Mouse (Mus musculus): ENCODE measurements around the gene Suox.
"Not testable (repeated sequence)": the region's sequence is repeated elsewhere in the genome, so short reads cannot be mapped to it uniquely, and the experiment has no call there.

The Suox gene

DNA sequence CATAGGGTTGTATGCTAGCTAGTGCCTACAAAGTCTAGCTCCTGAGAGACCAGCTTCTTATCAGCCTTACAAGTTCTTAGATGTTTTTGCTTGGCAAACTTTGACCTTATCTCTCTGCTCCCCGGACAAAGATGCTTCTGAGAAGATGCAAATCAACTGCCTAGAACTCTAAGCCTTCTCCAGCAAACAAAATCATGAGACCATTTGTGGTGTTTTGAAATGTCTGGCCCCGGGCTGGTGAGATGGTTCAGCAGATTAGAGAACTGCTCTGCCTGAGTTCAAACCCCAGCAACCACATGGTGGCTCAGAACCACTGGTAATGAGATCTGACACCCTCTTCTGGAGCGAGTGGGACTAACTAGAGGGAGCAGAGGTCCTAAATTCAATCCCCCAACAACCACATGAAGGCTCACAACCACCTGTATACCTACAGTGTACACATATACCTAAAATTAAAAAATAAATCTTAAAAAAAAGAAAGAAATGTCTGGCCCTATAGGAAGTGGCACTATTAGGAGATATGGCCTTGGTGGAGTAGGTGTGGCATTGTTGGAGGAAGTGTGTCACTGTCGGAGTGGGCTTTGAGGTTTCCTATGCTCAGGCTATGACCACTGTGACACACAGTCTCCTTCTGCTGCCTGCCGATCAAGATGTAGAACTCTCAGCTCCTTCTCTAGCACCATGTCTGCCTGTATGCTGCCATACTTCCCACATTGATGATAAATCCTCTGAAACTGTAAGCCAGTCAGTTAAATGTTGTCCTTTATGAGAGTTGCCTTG is 10.2 kb downstream of the Suox start:
- no peak for DNase-seq

DNA sequence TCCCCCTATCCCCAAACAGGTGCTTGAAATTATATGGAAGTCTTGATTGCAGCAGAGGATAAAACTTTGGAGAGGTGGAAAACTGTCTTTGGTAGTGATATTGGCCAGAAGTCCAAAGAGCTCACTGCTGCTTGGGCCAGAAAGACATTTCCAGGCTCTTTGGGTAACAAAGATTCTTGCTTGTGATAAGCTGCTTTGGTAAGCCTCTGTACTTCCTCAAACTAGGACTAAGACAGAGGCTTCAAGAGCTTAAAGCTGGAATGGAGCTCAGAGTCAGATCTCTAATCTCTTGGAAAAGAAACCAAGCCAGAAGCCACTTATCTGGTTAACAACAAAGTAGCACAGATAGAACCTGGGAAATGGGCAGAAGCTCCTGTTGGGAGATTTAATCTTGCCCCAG is 11.4 kb downstream of the Suox start:
- no peak for DNase-seq

DNA sequence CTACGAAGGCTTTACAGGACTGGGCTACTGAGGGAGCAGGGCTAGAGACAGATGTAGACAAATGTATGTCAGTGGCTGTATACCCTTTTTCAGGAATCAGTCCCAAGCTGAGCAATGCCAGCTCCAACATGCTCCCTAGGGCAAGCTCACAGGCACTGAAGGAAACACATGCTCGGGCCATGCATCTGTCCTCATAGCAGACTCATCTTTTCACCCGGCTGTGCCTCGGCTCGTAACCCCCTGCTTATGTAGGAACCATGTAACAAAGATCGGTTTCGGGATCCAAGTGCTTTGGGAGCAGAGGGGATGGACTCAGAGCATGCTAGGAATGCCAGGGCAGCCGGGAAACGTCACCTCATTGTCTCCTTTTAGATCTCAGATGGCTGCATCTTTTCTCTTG is 14.4 kb downstream of the Suox start:
- DNase-seq: no peak

DNA sequence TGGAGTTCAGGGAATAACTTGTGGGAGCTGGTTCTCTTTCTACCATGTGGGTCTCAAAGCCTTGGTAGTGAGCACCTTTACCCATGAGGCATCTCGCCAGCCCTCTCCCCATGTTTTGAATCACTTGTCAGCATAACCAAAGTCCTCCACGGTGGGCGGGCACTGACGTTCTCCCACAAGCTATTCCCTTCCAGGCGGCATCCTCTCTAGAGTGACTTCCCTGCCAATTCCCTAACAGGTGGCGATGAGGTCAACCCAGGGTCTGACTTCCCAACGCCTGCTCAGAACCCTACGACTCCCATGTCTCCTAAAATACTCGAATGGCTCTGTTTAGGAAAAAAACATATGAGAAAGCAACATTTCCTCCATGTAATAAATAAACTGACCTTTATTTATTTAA is 16.0 kb downstream of the Suox start:
- DNase-seq: no peak

DNA sequence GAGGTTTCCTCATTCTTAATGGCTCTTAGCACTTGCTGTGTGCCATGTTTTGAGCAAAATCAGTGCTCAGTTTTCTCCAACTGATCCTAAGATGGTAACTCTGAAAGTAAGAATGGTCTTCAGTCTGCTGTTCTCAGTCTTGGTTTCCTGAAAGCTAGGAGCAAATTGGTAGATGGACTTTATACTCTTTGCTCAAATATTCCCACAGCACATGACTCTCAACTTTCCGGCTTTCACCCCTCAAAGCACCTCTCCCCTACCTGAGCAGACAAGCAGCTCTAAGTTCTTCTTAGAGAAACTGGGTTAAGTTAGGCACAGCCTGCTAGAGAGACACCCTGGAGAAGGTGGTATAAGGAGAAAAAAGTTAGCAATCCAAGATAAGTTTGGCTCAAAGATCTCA is 17.1 kb downstream of the Suox start:
- DNase-seq: no peak

DNA sequence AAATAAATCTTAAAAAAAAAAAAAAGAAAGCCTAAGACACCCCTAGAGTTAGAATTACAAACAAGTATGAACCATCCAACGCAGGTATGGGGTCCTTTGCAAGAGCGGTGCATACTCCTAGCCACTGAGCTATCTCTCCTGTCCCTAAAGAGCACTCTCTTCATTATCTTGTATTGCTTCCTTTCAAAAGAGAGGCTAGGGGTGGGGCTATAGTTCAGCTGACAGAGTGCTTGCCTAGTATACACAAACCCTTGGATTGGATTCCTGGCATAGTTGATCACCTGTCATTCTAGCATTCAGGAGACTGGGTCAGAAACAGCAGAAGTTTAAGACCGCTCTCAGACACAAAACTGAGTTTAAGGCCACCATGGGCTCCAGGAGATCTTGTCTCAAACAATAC is 18.6 kb downstream of the Suox start:
- no peak for DNase-seq

DNA sequence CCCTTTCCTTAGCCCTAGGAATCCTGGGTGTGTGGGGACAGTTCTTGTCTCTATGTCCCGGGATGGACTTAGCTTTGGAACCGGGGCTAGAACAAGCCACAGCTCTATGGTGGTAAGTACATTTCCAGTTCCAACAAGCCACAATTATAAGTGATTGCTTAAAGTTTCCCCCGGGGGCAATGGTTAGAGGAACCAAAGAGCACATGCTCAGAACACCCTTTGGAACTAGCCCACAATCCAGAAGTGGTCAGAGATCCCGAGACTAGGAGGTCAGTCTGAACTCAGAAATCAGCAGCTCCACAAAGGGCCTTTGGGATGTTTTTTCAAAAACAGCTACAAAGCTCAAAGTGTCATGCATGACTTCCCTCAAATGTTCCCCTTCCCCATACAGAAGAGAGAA is 20.0 kb downstream of the Suox start:
- no peak for DNase-seq

DNA sequence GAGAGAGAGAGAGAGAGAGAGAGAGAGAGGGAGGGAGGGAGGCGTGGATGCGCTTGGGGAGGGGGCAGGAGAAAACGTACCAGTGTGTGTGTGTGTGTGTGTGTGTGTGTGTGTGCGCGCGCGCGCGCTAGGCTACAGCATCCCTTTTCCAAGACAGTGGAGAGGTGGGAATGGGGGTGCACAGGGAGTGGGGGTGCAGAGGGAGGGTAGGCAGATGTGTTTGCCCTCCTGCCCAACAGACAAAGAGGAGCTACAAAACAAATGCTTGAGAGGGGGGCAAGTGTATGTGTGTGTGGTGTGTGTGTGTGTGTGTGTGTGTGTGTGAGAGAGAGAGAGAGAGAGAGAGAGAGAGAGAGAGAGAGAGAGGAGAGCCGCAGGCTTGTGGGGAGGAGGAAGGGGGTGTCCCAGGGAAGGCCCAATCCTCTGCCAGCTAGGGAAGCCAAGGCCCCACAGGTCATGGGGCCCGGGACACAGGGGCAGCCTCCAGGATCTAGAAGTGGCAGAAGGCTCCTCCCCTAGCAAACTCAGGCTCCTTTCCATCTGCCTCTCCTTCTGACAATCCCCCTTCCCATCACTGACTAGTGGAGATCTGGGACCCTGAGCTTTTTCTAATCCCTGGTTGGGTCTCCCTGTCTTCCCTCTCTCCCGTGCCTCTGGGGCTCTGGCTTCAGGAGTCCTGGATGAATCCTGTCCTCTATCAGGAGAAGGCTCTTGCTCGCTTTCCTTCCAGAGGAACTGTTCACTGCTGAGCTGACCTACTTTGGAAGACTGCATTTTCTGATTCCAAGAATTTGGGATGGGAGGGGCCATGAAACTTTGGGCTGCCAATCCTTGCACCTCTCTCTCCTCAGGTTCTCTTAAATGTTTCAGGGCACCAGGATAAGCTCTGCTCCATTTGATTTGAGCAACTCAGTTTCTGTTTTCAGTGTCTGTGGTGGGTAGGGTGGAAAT is 27.5 kb downstream of the Suox start:
- DNase-seq: peak; percentile 52

DNA sequence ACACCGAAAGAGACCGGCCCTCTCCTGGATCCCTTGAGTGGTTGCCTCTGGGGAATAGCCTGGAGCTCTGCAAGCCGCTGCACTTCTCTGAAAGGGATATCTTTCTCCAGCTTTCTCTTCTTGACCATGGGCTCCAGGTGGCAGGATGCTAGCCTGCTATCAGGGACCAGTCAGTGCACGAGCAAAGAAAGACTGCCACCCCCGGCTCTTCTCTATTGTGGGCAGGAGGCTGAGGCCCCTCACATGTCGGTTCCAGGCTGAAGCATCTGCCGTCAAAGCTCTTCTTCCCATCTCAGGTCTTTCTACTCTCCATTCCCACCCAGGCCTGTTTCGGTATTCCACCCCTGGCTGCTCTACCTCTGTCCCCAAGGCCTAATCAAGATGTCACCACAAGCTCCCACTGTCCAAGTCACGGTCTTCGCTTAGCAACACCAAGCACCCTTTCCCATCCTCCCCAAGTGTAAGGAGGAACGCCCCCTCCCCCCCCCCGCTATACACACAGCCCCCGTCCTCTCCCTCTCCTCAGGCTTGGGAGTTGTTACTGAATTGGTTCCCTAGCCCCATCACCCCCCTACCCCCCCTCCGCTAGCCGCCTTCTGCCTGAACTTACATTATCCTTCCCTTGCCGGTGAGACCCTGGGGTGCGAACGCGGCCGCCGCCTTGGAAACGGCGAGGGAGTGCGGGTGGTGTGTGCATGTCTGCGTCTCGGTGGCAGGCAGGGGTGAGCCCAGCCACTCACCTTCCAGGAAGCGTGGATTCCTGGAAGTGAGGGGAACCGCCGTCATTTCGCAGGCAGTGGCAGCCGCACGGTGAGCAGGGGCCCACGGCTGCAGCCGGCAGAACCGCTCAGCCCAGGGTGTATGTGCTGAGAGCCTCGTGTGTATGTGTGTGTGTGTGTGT is 28.5 kb downstream of the Suox start, which contains the start of gene Ikzf4:
TSS of gene Ikzf4 (minus strand) at position 881 of the 901 bp plus-strand sequence.
- DNase-seq: peak; percentile 56

DNA sequence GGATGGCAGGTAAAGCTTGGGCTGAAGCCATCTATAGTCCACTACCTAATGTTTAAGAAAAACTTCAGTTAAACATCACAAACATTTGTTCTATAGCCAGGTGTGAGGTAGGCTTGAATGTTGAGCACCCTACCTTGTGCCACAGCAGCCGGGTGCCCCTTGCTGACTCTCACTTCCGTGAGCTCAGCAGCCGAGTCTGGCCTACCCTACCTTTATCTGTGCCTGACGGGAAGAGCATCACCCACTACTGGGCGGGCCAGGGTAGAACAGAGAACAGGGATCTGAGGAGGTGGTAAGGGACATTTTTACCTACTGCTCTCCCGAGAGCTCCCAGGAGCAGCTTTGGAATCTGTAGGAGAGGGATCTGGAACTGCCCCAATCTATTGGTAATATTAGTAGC is 31.1 kb downstream of the Suox start:
- DNase-seq: no peak

DNA sequence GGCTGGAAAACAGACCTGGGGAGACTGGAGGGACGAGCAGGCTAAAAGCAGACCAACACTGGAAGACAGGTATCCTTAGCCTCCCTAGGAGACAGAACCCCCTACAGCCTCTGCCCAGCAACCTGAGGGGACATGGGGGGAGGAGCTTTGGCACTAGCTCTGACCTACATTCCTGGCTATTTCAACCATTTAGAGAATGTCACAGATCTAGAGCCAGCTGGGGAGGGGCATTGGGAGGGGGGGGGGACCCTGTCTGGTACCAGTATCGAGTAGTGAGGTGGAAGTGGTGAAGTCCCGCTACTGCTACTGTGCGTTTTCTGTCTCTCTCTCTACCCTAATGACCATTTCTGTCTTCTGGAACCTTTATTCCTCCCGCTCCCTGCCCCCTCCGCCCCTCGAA is 32.0 kb downstream of the Suox start:
- no peak for DNase-seq

DNA sequence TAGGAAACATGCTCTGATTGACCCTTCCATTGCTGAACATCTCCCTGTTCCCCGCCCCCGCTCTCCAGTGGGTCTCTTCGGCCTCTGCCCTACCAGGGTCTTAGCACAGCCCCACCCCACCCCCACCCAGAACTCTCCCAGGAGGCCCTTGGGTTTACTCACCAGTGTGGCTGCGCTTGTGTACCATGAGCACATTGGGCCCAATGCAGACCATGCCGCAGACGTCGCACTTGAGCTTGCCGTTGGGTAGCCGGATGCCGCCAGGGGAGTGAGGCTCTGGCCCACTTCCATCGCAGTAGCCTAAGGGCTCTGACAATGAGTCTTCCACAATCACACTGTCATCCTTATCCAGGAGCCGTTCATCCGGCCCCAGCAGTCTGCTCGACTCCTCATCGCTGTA is 33.0 kb downstream of the Suox start:
- no peak for DNase-seq

DNA sequence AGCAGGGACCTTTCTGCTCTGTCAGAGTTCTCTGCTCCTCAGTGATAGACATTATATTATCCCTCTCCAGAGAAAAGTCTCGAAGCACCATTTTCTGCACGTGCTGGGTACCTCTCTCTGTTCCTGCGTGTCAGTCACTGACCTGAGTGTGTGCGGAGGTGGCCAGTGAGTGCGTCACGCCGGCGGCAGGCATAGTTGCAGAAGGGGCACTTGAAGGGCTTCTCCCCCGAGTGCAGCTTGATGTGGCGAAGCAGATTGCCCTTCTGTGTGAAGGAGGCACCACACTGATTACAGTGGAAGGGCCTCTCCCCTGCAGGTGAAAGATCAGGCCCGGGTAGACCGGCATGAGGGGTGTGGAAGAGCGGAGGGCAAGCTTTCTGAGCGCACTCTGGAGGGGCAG is 33.9 kb downstream of the Suox start:
- DNase-seq: no peak

DNA sequence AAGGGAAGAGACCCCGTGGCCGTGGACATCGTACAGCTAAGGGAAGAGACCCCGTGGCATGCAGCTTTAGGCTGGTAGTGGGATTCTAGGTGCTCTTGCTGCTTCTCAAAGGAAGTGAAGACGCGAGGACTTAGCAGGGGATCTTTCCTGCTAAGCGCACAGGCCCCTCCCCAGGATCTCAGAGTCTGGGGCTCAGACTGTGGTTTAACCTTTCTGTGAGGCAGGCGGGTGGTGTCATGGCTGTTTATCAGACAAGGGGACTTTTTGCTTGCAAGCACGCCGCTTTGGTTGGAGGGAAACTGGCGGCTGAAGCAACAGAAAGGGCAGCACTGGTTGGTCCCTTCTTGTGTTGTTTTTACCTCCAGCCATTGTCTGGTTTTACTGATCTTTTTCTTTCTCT is 36.9 kb downstream of the Suox start:
- no peak for DNase-seq

DNA sequence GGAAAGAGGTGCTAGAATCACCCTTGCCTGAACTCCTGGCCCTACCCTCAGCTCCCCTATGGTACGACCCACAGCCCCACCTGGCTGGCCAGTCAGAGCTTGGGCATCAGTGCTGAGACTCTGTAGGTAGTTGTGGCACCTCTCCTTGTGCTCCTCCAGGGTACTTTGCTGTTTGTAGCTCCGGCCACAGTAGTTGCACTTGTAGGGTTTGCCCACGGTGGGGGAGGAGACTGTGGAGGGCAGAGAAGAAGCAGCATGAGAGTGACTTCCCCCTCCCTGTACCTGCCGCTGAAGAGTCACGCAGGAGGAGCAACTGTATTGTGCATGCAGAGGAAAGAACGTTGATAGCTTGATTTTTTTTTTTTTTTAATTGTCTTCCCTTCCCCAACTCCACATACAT is 37.3 kb downstream of the Suox start:
- no peak for DNase-seq

DNA sequence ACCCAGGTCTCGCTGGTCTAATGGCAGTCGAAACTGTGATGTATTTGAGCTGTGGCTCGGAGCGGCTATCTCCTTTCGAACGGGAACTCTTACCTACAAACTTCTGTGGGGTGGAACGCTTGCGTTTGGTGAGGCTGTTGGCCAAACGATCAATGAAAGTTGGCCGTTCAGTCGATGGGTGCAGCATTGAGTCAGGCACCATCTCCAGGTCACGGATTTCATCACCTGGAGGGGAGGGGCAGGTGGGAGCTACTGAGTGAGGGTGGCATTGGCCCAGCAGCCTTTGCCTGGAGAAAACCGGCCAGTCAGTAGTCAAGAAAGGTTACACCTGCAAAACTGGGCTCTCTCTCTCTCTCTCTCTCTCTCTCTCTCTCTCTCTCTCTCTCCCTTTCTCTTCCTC is 38.2 kb downstream of the Suox start:
- DNase-seq: no peak

DNA sequence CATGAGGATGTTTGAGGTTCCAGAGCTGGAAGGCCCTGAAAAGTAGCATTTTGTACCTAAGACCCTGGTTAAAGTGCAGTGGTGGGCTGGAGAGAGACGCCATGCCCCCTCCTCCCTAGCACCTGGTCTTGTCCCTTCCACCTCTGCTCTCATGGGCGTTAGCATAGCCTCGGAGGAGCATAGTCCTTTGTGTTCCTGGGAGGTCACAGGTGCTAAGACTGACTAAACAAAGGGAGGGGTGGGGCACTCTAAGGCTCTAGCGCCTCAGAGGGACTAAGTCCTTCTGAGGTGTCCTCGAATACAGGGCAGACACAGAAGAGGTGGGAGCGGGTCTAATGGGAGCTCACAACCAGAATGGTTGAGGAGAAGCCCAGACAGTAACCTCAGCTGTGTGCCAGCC is 42.3 kb downstream of the Suox start:
- no peak for DNase-seq

DNA sequence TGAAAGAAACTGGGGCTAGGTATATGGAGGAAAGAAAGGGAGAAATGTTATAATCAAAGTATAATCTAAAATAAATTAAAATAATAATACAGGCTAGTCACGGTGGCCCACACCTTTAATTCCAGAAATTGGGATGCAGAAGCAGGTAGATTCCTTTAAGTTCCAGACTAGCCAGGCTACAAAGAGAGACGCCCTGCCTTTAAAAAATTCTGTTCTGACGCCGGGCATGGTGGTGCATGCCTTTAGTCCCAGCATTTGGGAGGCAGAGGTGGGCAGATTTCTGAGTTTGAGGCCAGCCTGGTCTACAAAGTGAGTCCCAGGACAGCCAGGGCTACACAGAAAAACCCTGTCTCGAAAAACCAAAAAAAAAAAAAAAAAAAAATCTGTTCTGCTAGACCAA is 43.6 kb downstream of the Suox start:
- not testable (repeated sequence) for DNase-seq

DNA sequence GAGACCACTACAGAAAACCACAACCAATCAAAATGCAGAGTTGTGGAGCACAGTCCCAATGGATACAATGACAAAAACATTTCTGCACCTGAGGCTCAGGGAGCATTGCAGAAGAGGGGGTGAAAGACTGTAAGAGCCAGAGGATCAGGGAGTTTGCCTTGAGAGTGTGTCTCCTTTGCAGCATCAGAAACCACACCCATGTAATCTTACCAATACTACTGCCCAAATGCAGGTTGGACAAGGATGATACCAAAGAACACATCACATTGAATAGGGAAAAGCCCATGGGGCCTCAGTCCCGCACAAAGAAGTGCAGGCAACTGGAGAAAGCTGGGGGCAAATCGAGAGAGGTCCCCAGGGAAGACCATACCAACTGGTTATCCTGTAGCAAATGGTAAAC is 44.1 kb downstream of the Suox start:
- no peak for DNase-seq

DNA sequence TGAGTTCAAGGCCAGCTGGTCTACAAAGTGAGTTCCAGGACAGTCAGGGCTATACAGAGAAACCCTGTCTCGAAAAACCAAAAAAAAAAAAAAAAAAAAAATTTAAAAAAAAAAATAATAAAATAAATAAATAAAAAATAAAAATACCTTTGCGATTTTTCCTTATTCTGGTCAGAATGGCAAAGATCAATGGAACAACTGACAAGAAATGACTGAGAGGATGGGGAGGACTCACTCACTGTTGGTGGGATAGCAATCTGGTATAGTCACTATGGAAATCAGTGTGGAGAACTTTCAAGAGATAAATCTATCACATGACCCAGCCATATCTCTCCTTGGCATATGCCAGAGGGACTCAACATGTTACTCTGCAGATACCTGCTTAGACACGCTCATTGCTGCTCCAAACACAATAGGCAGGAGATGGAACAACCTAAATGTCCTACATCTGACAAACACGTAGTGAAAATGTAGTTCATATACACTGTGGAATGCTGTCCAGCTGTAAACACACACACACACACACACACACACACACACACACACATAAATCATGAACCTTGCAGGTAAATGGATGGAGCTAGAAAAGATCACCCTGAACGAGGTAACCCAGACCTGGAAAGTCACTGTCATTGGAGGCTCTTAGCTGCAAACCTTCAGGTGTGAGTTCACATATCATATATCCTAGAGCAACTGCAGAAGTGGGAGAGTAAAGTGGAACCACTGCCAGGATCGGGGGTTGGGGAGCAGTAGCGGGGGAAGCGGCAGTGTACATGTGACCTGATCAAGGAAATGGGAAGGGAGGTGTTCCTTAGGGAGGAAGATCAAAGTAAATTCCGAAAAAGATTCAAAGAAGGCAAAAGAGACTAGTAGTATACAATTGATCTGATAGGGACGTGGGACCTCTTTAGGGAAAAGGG is 46.2 kb downstream of the Suox start:
- peak; percentile 58 for DNase-seq

DNA sequence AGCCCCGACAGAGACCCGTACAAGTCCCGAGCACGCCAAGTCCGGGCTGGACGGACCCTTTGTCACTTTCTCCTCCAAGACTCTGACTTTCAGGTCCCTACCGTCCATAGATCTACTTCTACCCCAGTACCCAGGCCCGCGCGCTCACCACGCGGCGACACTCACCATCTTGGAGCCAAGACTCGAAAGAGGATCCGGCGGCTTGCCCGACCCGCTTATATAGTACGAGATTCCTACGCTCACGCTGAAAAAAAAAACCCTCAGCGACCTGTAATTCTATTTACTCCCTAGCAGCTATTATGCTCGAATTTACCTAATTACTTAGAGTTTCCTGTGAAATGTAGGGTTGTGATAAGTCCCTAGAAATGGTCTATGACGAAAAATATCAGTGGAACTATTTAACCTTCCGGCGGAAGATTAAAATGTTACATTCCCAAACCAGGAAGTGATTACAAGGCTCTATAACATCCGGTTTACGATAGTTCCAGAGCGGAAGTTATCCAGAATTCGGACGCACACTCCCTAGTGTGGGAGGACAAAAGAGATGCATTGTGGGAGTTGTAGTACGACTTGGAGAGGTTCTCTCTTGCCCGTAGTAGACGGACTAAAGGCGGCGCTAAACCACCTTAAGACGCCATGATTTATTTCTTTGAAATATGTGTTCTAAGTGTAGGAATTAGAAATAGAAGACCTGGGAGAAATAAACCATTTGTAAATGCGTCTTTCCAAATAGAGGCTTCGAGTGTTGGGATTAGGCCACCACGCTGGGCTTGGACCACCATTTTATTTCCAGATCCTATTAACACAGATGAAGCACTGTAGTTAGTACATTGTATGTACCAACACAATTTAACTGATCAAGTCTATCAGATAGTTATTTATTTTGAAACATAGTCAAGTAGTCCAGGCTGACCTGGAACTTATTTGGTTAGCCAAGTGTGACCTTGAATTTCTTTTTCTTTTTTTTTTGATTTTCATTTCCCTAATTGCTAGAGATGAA is 47.3 kb downstream of the Suox start, which contains the start of gene Rps26:
TSS of gene Rps26 (minus strand) at position 437 of the 1,000 bp plus-strand sequence.
- peak; percentile 95 for DNase-seq
